Mouse (Mus musculus) embryonic stem cell, embryonic (primary cell): Measurements from ENCODE around the gene Adh6b.

Experiments
- CTCF ChIA-PET, 4 experiments: fragments of 300-600 bp in 2 of 4; fragments of 350-600 bp in 2 of 4; sonication (Branson Sonifier 250); formaldehyde crosslinking; loops; one replicate each; lab custom pipeline; 2022; ENCODE audit warnings: inconsistent platforms in 2 of 4; lab: Charles Lee
- POLR2A ChIA-PET, 4 experiments: fragments of 300-600 bp in 2 of 4; fragments of 350-600 bp in 2 of 4; sonication (Branson Sonifier 250); formaldehyde crosslinking; loops; one replicate each; lab custom pipeline; 2022; ENCODE audit warnings: antibody characterized with exemption in 4 of 4, inconsistent platforms in 1 of 4; lab: Charles Lee

Gene Adh6b

DNA sequence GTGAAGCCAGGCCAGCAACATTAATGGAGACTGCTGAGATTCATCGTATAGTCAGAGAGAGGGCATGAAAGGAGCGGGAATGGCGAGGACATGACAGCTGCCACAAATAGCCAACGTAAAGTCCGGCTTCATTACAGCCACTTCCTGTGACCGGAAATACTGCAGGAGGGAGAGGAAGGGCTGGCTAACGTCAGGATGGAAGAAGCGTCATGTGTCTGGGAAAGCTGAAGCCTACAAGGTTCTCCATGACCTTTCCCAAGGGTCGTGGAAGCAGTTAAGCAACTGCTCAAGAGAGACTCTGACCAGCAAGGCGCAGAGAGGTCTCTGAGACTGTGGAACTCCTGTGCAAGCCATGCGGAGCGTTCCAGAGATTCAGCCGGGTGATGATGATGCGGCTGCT lies at the start of gene Adh6b:
Adh6b (plus strand) TSS at position 305 of the 400 bp plus-strand sequence.
- POLR2A ChIA-PET, result no interaction called here
- CTCF ChIA-PET, result no interaction called here

DNA sequence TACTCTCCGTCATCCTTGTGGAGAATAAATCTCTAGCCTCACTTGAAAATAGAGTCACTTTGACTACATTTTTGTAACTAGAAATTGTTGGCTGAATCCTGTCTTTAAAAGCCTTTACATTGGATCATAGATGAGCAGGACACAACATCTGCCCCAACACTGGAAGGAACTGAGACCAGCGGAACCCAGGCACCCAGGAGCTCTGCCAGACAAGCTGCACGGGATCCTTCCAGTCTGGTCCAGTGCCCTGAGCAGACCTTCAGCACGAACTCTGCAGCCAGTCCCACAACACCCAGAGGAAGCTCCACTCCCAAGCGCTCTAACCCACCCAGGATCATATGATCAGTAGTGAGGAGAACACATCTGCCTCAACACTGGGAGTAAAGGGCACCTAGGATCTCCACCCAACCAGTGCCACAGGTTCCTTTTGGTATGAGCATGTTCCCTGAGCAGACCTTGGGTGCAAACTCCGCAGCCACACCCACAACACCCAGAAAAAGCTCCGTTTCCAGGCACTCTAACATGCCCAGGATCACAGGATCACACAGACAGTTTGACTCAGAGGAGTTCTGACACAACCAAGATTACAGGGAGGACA lies 48.2 kb upstream of the Adh6b start:
- ChIA-PET CTCF (interaction anchor here in 1 of 4 experiments (0.6 kb wide), 1 partner anchor 693 kb away, joined by 11 read pairs; no protein-coding TSS in a partner anchor), POLR2A (no interaction called here)

DNA sequence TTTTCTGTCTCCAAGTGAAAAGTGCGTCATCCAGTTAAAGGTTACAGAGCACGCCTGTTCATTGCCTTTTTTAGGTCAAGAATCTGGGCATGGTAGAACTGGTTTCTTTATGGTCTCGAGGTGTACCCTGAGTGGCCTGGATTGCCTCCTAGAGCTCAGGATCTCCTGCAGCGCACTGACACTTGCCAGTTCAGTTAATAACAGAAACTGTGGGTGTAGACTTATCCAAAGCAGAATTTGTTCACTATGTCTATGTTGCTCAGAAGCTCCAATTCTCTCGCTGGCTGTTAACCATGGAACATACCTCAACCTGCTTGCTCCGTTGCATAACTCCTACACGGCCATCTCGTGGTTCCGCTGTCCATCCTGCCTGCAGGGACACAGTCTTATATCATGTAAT lies 41.4 kb upstream of the Adh6b start:
- POLR2A ChIA-PET, result no interaction called here
- CTCF ChIA-PET, result interaction anchor here in 1 of 4 experiments (0.6 kb wide), 1 partner anchor 552 kb away, joined by 6 read pairs; no protein-coding TSS in a partner anchor

DNA sequence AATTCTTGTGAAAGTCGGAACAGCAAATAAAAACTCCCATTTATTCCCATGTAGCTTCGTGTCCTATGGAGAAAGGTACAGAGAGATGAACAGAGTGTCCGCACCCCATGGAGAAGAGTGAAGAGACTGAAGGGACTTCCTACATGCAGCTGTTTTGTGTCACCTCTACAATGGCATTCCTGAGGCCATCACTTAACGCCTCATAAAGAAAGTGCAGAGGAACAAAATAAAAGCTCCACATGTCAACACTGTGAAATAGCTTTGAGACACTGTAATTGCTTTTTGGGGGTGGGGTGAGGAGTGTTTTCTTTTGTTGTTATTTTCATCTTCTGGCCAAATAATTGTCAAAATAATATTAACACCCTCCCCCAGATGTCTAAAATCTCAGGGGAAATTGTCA lies 38.9 kb upstream of the Adh6b start:
- POLR2A ChIA-PET, result interaction anchor here in 1 of 4 experiments (0.8 kb wide), 1 partner anchor 325 kb away, joined by 3 read pairs; no protein-coding TSS in a partner anchor
- CTCF ChIA-PET, result interaction anchor here in 1 of 4 experiments (0.6 kb wide), 2 partner anchors 8 to 550 kb away, joined by 3 read pairs; no protein-coding TSS in a partner anchor

DNA sequence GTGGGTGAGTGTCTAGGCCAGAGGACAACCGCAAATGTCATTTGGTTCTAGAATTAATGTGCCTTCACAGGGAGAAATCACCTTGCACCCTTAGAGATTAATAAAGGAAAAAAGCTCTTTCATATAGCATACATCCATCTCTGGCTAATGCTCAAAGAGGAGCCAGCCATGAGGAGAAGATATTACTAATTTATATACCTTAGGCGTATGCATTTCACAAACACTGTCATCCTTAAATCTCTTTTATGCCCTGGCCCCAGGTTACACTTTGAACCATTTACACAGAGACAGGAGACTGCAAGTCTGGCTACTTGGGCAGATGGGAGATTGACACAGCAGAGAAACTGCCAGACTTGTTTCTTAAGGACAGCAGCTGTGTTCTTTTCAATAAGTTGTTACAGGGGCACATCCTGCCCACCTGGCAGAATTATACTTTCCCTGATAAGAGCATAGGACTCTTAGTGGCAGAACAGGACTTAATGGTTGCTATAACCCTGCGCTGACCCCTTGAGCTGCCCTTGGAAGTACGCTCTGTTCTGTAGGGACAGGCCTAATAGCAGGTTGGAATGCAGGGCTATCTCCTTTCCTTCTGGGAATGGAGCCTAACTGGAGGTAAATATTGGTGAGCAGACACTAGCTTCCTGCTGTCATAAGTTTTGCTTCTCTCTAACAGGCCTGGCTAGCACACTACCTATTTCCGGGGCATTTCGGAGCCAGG lies 37.6 kb upstream of the Adh6b start:
- POLR2A ChIA-PET, result interaction anchor here in 1 of 4 experiments (1.1 kb wide), 1 partner anchor 160 kb away, joined by 4 read pairs; no protein-coding TSS in a partner anchor

DNA sequence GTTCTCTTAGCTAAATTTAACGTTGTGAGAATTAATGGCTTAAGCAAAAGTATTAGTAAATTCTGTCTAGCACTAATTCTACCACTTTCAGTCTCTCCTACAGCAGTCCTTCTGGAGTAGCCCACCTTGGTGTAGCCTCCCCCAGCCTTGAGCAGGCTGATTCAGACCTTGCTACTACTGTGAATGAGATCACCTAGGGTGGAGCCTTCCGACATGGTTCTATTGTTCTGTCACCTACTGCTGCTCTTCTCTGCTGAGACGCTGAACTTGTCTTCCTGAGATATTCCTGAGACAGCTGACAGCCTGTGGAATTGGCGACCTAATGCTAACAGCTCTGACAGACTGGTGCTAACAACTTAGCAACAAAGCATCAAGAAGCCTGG lies 37.1 kb upstream of the Adh6b start:
- POLR2A ChIA-PET, result interaction anchor here in 2 of 4 experiments (0.6 to 1.1 kb wide), 3 partner anchors 157 to 700 kb away, joined by 3 to 4 read pairs (median 3); no protein-coding TSS in a partner anchor
- CTCF ChIA-PET, result interaction anchor here in 2 of 4 experiments (0.6 to 1.2 kb wide), 2 partner anchors 106 to 323 kb away, joined by 3 to 4 read pairs; no protein-coding TSS in a partner anchor

More for the DNA sequence above, 37.6 kb upstream of the Adh6b start:
- CTCF ChIA-PET, result interaction anchor here in 1 of 4 experiments (1.2 kb wide), 1 partner anchor 106 kb away, joined by 4 read pairs; no protein-coding TSS in a partner anchor

DNA sequence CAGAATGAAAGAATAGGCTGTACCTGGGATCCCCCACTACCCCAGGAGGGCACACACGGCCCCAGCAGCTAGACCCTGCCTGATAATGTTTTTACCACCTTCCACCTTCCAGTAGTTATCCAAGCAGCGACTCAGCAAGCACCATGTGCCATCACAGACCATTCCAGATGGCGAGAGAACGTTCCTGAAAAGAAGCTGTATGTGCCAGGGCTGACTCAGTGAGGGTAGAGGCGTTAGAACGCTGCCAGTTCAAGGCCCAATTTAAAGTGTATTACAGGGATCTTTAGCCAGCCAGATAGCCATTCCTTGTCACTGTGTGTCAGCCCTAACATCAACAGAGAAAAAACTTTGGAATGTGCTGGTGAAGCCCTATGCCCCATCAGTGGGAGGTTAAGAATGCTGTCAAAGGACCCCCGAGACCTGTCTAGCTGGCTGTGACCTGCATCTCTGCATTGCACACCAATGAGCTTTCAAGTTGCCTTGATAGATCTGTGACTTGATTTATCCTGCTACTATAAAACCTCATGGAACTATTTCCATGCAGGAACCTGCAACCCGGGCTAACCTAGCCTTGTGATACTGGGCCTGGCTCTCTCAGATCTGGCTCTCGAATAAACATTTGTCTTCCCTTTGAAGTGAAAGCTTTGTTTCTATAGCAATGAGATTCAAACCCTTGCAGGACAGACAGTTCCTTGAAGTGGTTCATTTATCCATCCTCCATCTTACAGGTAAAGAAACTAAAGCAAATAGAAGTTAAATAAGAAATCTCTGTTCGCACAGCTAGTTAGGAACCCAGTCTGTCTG lies 35.9 kb upstream of the Adh6b start:
- POLR2A ChIA-PET, result no interaction called here
- CTCF ChIA-PET, result interaction anchor here in 1 of 4 experiments (0.7 kb wide), 1 partner anchor 49 kb away, joined by 6 read pairs; no protein-coding TSS in a partner anchor

DNA sequence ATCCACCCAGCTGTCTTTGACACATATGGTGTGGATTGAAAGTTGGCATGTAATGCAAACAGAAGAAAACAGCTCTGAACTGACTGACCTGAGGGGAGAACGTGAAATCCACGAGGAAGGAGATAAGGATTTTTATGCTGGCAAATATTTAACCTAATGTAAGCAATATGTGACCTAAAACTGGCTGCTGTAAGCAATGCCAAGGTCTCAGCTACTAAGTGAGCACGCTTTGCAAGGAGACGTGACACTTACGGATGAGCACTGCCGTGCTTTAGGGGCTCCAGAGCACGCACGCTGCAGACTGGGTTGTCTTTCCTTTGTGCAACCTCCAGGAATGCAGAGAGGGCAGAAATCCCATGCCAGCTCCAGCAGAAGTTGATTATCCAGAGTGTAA lies 35.3 kb upstream of the Adh6b start:
- CTCF ChIA-PET, result interaction anchor here in 1 of 4 experiments (0.7 kb wide), 1 partner anchor 49 kb away, joined by 6 read pairs; no protein-coding TSS in a partner anchor
- POLR2A ChIA-PET, result no interaction called here

DNA sequence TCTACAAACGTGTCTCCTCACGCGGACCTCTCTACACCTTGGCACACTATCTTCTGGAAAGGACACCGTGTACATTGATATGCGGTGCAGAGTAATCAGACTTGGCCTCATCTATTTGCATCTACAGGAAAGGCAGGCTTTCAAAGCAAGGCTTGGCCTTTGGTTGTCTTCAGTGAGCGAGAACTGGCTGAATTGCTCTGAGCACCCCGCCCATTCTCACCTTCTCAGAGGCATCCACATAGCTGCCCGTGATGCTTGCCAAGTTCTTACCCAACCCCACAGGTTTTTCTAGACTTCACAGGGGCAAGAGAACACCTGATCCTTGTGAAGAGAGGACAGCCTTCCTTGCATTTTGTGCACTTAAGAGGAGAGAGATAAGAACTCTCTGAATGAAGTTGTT lies 31.7 kb upstream of the Adh6b start:
- ChIA-PET POLR2A (no interaction called here), CTCF (interaction anchor here in 3 of 4 experiments (1.2 to 1.8 kb wide), 3 partner anchors 111 to 112 kb away, joined by 3 to 8 read pairs (median 4); no protein-coding TSS in a partner anchor)

DNA sequence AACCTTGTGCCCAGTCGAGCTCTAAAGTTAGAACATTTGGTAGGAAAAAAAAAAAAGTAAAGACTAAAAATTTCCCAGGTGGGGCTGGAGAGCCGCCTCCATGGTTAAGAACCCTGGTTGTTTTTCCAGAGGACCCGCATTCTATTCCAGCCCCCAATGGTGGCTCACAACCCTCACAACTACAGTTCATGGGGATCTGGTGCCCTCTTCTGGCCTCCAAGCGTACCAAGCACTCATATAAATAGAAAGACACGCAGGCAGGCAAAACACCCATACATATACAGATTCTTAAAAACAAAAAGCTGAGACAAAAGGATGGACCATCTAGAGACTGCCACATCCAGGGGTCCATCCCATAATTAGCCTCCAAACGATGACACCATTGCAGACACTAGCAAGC lies 30.6 kb upstream of the Adh6b start:
- CTCF ChIA-PET, result interaction anchor here in 3 of 4 experiments (0.6 to 1.8 kb wide), 12 partner anchors 8 to 320 kb away, joined by 3 to 26 read pairs (median 4); no protein-coding TSS in a partner anchor
- POLR2A ChIA-PET, result interaction anchor here in 2 of 4 experiments (0.6 to 0.8 kb wide), 3 partner anchors 129 to 497 kb away, joined by 3 to 4 read pairs (median 3); no protein-coding TSS in a partner anchor

DNA sequence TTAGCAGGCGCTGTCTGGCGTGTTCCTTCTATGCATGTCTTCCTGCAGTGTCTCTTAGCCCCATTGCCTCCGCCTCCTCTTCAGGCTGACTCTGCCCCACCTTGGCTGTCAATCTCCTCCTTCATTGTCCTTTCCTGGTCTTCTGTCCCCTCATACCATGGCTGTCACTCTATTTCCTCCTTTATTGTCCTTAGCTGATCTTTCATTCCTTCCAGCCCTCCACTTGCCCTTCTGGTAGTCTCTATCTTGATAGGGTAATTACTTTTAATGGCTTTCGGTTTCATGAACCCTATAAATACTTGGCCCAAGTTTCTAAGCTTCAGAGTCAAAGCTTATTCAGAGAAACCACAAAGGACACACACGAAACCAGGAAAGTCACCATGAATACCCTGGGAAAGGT lies 28.6 kb upstream of the Adh6b start, which contains the start of gene Adh6a:
Adh6a (plus strand) TSS at position 322 of the 400 bp plus-strand sequence.
- POLR2A ChIA-PET, result no interaction called here
- CTCF ChIA-PET, result interaction anchor here in 1 of 4 experiments (1.5 kb wide), 1 partner anchor 115 kb away, joined by 3 read pairs; no protein-coding TSS in a partner anchor

DNA sequence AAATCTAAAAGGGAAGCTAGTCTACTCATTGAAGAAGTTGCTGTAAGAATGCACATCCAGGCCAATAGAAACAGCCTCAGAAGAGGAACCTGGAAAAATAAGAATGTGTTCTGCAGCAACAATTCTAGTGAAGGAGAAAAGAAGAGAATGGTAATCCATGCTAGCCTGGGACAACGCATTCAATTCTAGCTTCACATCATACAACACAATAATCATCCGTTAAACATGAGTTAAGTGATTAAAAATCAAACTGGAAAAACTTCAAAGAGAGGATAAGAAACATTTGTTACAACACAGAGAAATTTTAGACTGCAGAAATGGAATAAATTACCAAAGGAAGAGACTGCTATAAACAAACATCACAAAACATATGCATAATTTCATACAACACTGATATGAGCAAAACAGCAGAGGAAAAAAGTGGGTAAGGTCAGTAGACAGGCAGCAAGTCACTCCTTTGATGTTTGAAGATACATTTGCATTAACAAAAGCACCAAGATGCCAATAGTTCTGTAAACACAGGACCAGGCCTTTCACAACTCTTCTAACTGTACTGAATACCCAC lies 24.6 kb upstream of the Adh6b start:
- ChIA-PET CTCF (no interaction called here), POLR2A (interaction anchor here in 1 of 4 experiments (0.6 kb wide), 1 partner anchor 76 kb away, joined by 6 read pairs; no protein-coding TSS in a partner anchor)

DNA sequence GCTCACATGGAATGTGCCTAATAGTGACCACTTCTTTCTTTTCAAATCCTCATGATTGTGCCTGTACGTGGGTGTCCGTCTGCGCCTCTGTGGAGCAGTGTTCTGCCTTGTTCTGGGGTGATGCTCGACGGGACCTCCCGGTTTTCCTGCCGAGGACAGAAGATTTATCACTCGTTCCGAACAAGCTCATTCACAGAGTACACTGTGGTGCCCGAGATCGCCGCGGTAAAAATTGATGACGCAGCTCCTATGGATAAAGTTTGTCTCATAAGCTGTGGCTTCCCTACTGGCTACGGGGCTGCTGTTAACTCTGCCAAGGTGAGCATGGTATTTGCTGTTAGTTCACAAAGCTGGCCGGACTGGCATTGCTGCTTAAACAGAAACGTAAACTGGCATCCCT lies 16.6 kb upstream of the Adh6b start:
- POLR2A ChIA-PET, result no interaction called here
- CTCF ChIA-PET, result no interaction called here

DNA sequence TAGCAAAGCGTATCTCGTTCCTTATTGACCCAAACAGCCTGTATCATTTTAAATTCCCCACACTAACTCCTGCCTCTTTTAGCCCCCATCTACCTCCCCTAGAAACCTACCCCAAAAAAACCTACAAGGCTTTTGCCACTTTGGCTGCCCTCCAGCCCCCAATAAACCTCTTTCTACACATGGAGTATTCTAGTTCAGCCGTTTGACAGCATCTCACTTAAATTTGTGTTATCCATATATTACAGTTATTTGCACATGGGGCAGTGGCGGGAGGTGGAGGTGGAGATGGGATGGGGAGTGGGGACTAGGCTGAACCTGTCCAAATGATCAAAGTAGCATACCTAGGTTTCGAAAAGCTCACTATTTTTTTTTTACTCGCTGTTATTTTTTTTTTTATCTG lies 16.1 kb upstream of the Adh6b start:
- ChIA-PET CTCF (no interaction called here), POLR2A (no interaction called here)

DNA sequence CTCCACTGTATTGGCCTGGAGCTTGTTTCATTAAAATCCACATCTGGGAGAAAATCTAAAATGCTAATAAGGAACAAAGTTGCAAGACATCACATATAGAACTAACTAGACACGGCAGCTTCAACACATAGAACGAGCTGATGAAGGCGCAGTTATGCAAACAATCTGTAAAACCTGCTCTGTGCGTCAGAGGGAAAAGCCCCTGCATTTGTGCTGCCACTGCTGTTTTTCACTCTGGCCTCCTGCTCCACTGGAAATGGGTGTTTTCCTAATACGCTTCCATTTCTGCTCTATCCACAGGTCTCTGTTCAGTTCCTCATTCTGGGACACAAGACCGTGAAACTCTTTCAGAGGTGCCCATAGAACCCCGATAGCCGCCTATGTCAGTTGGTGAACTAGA lies 7.7 kb upstream of the Adh6b start:
- CTCF ChIA-PET, result no interaction called here
- POLR2A ChIA-PET, result no interaction called here

DNA sequence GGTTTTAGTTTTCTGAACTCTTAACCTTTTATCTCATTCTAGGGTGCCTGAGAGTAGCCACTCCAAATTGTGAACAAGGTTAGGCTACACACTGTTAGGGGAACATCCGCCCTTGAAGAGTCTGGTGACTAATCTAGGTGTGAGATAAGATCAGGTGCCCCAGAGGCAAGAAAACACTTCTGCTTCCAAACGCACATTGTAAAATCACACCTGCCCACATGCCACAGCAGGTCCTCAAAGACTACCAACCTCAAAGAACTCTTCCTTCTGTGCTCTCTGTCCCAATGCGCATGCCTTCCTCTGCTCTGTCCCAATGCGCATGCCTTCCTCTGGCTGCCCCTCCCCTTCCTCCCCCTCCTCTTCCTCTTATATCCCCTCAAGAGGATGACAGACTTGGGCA lies 7.3 kb upstream of the Adh6b start:
- ChIA-PET POLR2A (no interaction called here), CTCF (no interaction called here)

DNA sequence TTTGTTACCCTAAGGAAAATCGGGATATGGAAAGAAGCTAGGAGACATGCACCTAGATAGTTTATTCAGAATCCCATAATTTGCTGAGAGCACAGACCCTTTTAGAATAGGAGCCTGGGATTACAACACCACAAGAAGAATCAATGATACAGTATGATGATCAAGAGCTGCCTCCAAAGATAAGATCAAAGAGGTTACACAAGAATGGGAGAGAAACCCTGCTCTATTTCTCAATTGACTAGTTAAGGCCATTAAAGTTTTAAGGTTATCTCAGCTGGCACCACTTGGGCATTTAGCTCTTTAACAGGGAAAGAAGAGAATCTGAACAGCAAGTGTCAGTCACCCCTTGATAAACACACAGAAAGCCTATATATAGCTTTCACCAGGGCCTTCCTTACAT lies 6.0 kb upstream of the Adh6b start:
- POLR2A ChIA-PET, result no interaction called here
- CTCF ChIA-PET, result no interaction called here

DNA sequence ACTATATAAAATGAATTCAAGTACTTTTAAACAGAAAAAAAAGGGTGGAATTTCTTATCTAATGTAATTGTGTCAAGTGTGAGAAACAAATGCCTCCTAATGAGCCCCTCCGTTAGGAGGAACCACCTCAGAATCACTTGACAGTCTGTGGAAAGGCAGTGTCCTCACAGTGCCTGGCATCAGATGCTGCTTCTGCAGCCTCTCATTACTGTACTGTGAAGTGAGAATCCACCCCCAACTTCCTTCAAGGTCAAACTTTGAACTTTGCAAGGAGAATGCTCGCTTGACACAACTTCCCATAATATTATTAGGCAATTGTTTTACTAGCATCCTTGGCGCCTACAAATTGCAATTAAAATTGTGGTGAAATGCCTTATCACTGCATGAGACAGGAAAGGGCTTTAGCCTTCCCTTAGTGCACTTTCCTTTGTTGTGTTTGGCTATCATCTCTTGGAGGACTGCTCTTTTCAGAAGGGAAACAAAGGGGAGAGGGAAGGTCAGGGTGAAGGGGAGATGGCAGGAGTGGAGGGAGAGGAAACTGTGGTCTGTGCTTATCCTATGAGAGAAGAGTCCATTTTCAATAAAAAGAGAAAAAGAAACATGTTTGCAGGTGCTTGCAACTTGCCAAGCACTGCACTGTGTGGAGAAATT lies 5.3 kb upstream of the Adh6b start:
- ChIA-PET POLR2A (no interaction called here), CTCF (no interaction called here)
